Mouse (Mus musculus) left cerebral cortex, postnatal 36 days (tissue): ENCODE results near the gene Brms1l. TPM values are rescaled to one million over a fixed set of nuclear protein-coding genes. Genes with fewer than 3 reads are reported as not detected.
"Not testable (repeated sequence)": the region's sequence is repeated elsewhere in the genome, so short reads cannot be mapped to it uniquely, and the experiment has no call there.

Source experiments
- DNase-seq, 2 experiments: peaks; one replicate each; pipeline ENCODE4 v3.0.0; 2021 to 2022; ENCODE audit warnings: low spot score in 2 of 2, mixed read lengths in 1 of 2
- intact Hi-C: fragments of 180-260 bp; cut with DNase I; formaldehyde crosslinking; loops from one replicate; pipeline ENCODE4 v1.15.1; 2025
- total RNA-seq, 2 experiments: library from RNA; stranded (reverse); gene quantifications; 2 replicates each; pipeline ENCODE4 v1.2.3; 2021

Brms1l gene
- total RNA-seq: 10 to 100 TPM; 58.8 to 65.1 TPM

- intact Hi-C loops: loop anchor here (1.0 to 10.0 kb wide), 2 partner anchors 16 to 332 kb away; no protein-coding TSS in a partner anchor
- peak; percentile 94 to 95 for DNase-seq
These were observed at the start of gene Brms1l for GRCm38 (mm10) chr12:55836199-55836951. Gene Brms1l (plus strand): TSS chr12:55836324.

GRCm38 (mm10) chr12:55794485-55794884 lies 41.6 kb upstream of the Brms1l start:
- DNase-seq, intact Hi-C loops: not testable (repeated sequence)

- DNase-seq: no peak
- intact Hi-C loops: no loop called here
These were observed 39.0 kb upstream of the Brms1l start for GRCm38 (mm10) chr12:55797103-55797502.

GRCm38 (mm10) chr12:55798745-55799144 lies 37.4 kb upstream of the Brms1l start:
- intact Hi-C loops: no loop called here

GRCm38 (mm10) chr12:55800144-55800543 lies 36.0 kb upstream of the Brms1l start:
- DNase-seq: no peak
- intact Hi-C loops: no loop called here

More at GRCm38 (mm10) chr12:55798745-55799144, 37.4 kb upstream of the Brms1l start:
- DNase-seq: no peak

- intact Hi-C loops: no loop called here
These were observed 35.0 kb upstream of the Brms1l start for GRCm38 (mm10) chr12:55801131-55801530.

GRCm38 (mm10) chr12:55805035-55805434 lies 31.1 kb upstream of the Brms1l start:
- intact Hi-C loops: no loop called here
- DNase-seq: no peak

More at GRCm38 (mm10) chr12:55801131-55801530, 35.0 kb upstream of the Brms1l start:
- no peak for DNase-seq

GRCm38 (mm10) chr12:55816488-55816887 lies 19.6 kb upstream of the Brms1l start:
- DNase-seq: no peak
- intact Hi-C loops: no loop called here

GRCm38 (mm10) chr12:55820119-55820660 lies 15.9 kb upstream of the Brms1l start:
- intact Hi-C loops: loop anchor here (1.0 to 10.0 kb wide), 3 partner anchors 16 to 505 kb away; partner anchors contain the start of gene Brms1l
- DNase-seq: peak; percentile 50

GRCm38 (mm10) chr12:55820661-55821314 lies 15.3 kb upstream of the Brms1l start, which contains the start of gene Ralgapa1:
Gene Ralgapa1 (minus strand): TSS chr12:55821167.
- peak; percentile 83 to 85 for DNase-seq
- intact Hi-C loops: loop anchor here (1.0 to 10.0 kb wide), 3 partner anchors 16 to 506 kb away; partner anchors contain the start of gene Brms1l

GRCm38 (mm10) chr12:55824027-55824426 lies 12.1 kb upstream of the Brms1l start:
- intact Hi-C loops: loop anchor here (5.0 to 10.0 kb wide), 2 partner anchors 47 to 509 kb away; no protein-coding TSS in a partner anchor
- DNase-seq: no peak

GRCm38 (mm10) chr12:55825537-55825936 lies 10.6 kb upstream of the Brms1l start:
- DNase-seq: no peak

GRCm38 (mm10) chr12:55831101-55831500 lies 5.0 kb upstream of the Brms1l start:
- intact Hi-C loops: loop anchor here (5.0 to 10.0 kb wide), 2 partner anchors 109 to 326 kb away; no protein-coding TSS in a partner anchor

More at GRCm38 (mm10) chr12:55825537-55825936, 10.6 kb upstream of the Brms1l start:
- intact Hi-C loops: loop anchor here (10.0 kb wide), 1 partner anchor 511 kb away; no protein-coding TSS in a partner anchor

GRCm38 (mm10) chr12:55832961-55833360 lies 3.2 kb upstream of the Brms1l start:
- DNase-seq: no peak
- intact Hi-C loops: loop anchor here (5.0 to 10.0 kb wide), 2 partner anchors 111 to 328 kb away; no protein-coding TSS in a partner anchor

More at GRCm38 (mm10) chr12:55831101-55831500, 5.0 kb upstream of the Brms1l start:
- peak; percentile 53 to 63 for DNase-seq

- intact Hi-C loops: loop anchor here (5.0 to 10.0 kb wide), 2 partner anchors 112 to 329 kb away; no protein-coding TSS in a partner anchor
- no peak for DNase-seq
These were observed 2.1 kb upstream of the Brms1l start for GRCm38 (mm10) chr12:55833906-55834625.

- intact Hi-C loops: loop anchor here (5.0 to 10.0 kb wide), 2 partner anchors 113 to 330 kb away; no protein-coding TSS in a partner anchor
- no peak for DNase-seq
These were observed 1.2 kb upstream of the Brms1l start for GRCm38 (mm10) chr12:55834891-55835290.

- intact Hi-C loops: loop anchor here (1.0 to 10.0 kb wide), 2 partner anchors 16 to 331 kb away; no protein-coding TSS in a partner anchor
- DNase-seq: no peak
These were observed 296 bp upstream of the Brms1l start for GRCm38 (mm10) chr12:55835857-55836198.

GRCm38 (mm10) chr12:55837495-55837894 lies 1.4 kb downstream of the Brms1l start:
- DNase-seq: no peak
- intact Hi-C loops: loop anchor here (10.0 kb wide), 1 partner anchor 333 kb away; no protein-coding TSS in a partner anchor

- intact Hi-C loops: no loop called here
- DNase-seq: no peak
These were observed 10.6 kb downstream of the Brms1l start for GRCm38 (mm10) chr12:55846741-55847140.
